Mouse (Mus musculus): ENCODE data around the gene Naxe. TPM values are rescaled to one million over a fixed set of nuclear protein-coding genes. Genes with fewer than 3 reads are reported as not detected.

Naxe gene
- polyA plus RNA-seq, 1 experiment = 61.8 TPM

DNA sequence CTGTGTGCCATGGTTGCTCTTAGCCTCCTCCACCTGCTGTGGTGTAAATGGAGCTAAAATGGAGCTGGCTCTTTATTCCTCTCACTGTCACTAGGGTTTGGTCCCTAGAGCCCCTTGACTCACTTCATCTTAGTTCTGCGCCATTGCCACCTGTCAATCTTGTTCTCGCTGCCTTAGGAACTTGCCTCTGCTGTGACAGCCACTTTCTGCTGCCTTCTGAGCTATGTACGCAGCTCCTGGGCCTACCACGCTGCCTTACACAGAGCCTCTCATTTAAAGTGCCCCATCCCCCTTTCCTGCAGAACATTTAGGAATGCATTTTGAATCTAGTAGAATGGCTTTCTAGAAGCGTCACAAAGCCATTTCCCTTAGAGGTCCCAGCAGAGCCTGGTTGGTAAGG, 35.8 kb upstream of the Naxe start:
- Histone ChIP-seq H3K27ac (ENCODE audit: control insufficient read depth, insufficient read depth, low read depth, low read length) (no peak overlapping the region), H3K4me1 (ENCODE audit: control insufficient read depth, insufficient read depth, low read length) (no peaks in the 10 kb centered on the region), H3K36me3 (ENCODE audit: control insufficient read depth, insufficient read depth, low read length) (no peaks in the 10 kb centered on the region), H3K4me3 (ENCODE audit: control insufficient read depth, low read depth, low read length) (no peak overlapping the region), H3K27me3 (ENCODE audit: control insufficient read depth, insufficient read depth, low read length) (no peaks in the 10 kb centered on the region)
- TF ChIP-seq POLR2A (IDR thresholded peaks at IDR 0.05; ENCODE audit: control insufficient read depth, low read depth, low read length) (no peak), CTCF (IDR thresholded peaks at IDR 0.05; ENCODE audit: control insufficient read depth, insufficient read depth, insufficient replicate concordance, low read depth, low read length) (no peak)

DNA sequence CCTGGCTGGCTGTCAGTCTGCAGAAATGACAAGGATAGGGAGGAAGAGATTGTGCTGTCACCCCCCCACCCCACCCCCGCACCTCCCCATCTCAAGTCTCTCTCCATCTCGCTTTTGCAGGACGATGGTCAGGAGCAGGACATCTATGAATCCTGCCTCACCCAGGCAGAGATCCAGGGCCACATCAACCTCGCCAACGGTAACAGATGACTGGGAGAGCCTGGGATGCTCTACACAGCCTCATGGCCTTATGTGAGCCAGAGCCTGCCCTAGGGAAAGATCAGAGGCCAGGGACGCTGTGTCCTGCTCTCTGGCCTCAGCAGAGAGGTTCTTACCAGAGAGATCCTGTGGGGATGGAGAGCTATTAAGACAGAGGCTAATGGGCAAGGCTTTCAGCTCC, 32.3 kb upstream of the Naxe start:
- TF ChIP-seq POLR2A (IDR thresholded peaks at IDR 0.05; ENCODE audit: control insufficient read depth, low read depth, low read length) (no peak), CTCF (IDR thresholded peaks at IDR 0.05; ENCODE audit: control insufficient read depth, insufficient read depth, insufficient replicate concordance, low read depth, low read length) (no peak)
- H3K4me1 ChIP-seq (ENCODE audit: control insufficient read depth, insufficient read depth, low read length) = no peaks in the 10 kb centered on the region
- no peak overlapping the region for H3K27ac ChIP-seq (ENCODE audit: control insufficient read depth, insufficient read depth, low read depth, low read length)
- H3K27me3 ChIP-seq (ENCODE audit: control insufficient read depth, insufficient read depth, low read length) = no peaks in the 10 kb centered on the region
- no peak overlapping the region for H3K4me3 ChIP-seq (ENCODE audit: control insufficient read depth, low read depth, low read length)
- no peaks in the 10 kb centered on the region for H3K36me3 ChIP-seq (ENCODE audit: control insufficient read depth, insufficient read depth, low read length)

DNA sequence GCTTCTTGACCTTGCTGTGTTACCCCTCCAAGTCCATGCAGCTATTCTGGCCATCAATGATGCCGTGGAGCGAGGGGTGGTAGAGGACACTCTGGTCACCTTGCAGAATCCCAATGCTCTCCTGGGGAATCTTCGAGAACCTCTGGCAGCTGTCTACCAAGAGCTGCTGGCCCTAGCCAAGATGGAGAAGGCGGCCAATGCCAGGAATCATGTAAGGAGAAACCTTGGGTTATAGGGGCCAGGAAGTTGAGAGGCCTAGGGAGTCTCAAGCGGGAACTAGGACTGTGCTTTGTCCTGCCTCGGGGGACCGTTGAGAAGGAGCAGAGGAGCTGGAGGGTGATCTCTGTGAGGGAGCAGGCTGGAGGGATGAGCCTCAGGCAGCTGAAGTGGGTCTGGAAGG, 31.8 kb upstream of the Naxe start:
- no peak overlapping the region for H3K4me3 ChIP-seq (ENCODE audit: control insufficient read depth, low read depth, low read length)
- no peaks in the 10 kb centered on the region for H3K36me3 ChIP-seq (ENCODE audit: control insufficient read depth, insufficient read depth, low read length)
- no peak overlapping the region for H3K27ac ChIP-seq (ENCODE audit: control insufficient read depth, insufficient read depth, low read depth, low read length)
- H3K27me3 ChIP-seq (ENCODE audit: control insufficient read depth, insufficient read depth, low read length) = no peaks in the 10 kb centered on the region
- no peak for TF ChIP-seq POLR2A (IDR thresholded peaks at IDR 0.05; ENCODE audit: control insufficient read depth, low read depth, low read length)
- no peak for TF ChIP-seq CTCF (IDR thresholded peaks at IDR 0.05; ENCODE audit: control insufficient read depth, insufficient read depth, insufficient replicate concordance, low read depth, low read length)
- no peaks in the 10 kb centered on the region for H3K4me1 ChIP-seq (ENCODE audit: control insufficient read depth, insufficient read depth, low read length)

DNA sequence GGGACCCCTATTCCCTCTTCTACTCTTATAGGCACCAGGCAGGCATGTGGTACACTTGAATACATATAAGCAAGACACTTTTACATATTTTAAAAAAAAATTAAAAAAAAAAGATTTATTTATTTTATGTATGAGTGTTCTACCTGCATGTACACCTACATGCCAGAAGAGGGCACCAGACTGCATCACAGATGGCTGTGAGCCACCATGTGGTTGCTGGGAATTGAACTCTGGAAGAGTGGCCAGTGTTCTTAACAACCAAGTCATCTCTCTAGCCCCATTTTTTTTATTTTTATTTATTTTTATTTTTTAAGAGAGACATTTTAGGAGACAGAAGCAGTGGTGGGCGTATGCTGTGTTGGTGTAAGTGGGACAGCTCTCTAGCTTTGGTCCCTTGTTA, 29.4 kb upstream of the Naxe start:
- H3K4me3 ChIP-seq (ENCODE audit: control insufficient read depth, low read depth, low read length) = no peak overlapping the region
- TF ChIP-seq CTCF (IDR thresholded peaks at IDR 0.05; ENCODE audit: control insufficient read depth, insufficient read depth, insufficient replicate concordance, low read depth, low read length) (peak; percentile 38; the same call in 1 of the 2 replicates), POLR2A (IDR thresholded peaks at IDR 0.05; ENCODE audit: control insufficient read depth, low read depth, low read length) (no peak)
- no peaks in the 10 kb centered on the region for H3K36me3 ChIP-seq (ENCODE audit: control insufficient read depth, insufficient read depth, low read length)
- H3K4me1 ChIP-seq (ENCODE audit: control insufficient read depth, insufficient read depth, low read length) = no peaks in the 10 kb centered on the region
- H3K27me3 ChIP-seq (ENCODE audit: control insufficient read depth, insufficient read depth, low read length) = no peaks in the 10 kb centered on the region
- no peak overlapping the region for H3K27ac ChIP-seq (ENCODE audit: control insufficient read depth, insufficient read depth, low read depth, low read length)

DNA sequence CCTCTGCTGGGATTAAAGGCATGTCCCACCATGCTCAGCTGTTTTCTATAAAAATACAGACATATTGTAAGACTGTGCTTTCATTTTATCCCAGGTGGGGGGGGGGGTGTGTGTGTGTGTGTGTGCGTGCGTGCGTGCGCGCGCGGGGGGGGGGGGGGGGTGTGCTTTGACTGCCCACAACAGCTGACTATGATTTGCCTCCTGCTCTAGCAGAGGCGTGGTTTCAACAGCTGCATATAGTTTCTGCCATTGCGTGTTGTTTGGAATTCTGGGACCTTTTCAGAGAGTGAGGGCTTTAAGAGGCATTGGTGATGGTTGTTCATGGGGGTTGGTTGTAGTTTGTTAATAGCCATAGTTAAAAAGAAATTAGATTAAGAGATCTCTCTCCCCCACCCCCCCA, 27.2 kb upstream of the Naxe start:
- Histone ChIP-seq H3K4me1 (ENCODE audit: control insufficient read depth, insufficient read depth, low read length) (peaks cover 10% of the 10 kb centered on the region), H3K27ac (ENCODE audit: control insufficient read depth, insufficient read depth, low read depth, low read length) (no peak overlapping the region), H3K36me3 (ENCODE audit: control insufficient read depth, insufficient read depth, low read length) (no peaks in the 10 kb centered on the region), H3K4me3 (ENCODE audit: control insufficient read depth, low read depth, low read length) (no peak overlapping the region), H3K27me3 (ENCODE audit: control insufficient read depth, insufficient read depth, low read length) (no peaks in the 10 kb centered on the region)
- TF ChIP-seq POLR2A (IDR thresholded peaks at IDR 0.05; ENCODE audit: control insufficient read depth, low read depth, low read length) = no peak
- TF ChIP-seq CTCF (IDR thresholded peaks at IDR 0.05; ENCODE audit: control insufficient read depth, insufficient read depth, insufficient replicate concordance, low read depth, low read length) = no peak

DNA sequence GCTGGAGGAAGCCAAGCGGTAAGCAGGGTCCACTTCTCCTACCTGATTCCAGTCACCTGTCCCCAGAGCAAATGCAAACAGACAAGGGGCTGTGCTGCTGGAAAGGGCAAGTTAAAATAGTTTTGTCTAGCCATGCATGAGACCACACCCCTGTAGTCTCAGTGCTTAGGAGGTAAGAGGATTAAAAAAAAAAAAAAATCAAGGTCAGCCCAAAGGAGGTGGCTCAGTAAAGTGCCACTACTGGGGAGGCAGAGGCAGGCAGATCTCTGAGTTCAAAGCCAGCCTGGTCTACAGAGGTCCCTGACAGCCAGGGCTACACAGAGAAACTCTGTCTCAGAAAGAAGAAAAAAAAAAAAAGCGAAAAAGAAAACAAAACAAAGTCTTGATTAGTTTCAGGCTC, 25.7 kb upstream of the Naxe start:
- no peak for TF ChIP-seq POLR2A (IDR thresholded peaks at IDR 0.05; ENCODE audit: control insufficient read depth, low read depth, low read length)
- TF ChIP-seq CTCF (IDR thresholded peaks at IDR 0.05; ENCODE audit: control insufficient read depth, insufficient read depth, insufficient replicate concordance, low read depth, low read length) = no peak
- H3K4me1 ChIP-seq (ENCODE audit: control insufficient read depth, insufficient read depth, low read length) = peaks cover 10% of the 10 kb centered on the region
- no peaks in the 10 kb centered on the region for H3K27me3 ChIP-seq (ENCODE audit: control insufficient read depth, insufficient read depth, low read length)
- no peaks in the 10 kb centered on the region for H3K36me3 ChIP-seq (ENCODE audit: control insufficient read depth, insufficient read depth, low read length)
- no peak overlapping the region for H3K4me3 ChIP-seq (ENCODE audit: control insufficient read depth, low read depth, low read length)
- no peak overlapping the region for H3K27ac ChIP-seq (ENCODE audit: control insufficient read depth, insufficient read depth, low read depth, low read length)

DNA sequence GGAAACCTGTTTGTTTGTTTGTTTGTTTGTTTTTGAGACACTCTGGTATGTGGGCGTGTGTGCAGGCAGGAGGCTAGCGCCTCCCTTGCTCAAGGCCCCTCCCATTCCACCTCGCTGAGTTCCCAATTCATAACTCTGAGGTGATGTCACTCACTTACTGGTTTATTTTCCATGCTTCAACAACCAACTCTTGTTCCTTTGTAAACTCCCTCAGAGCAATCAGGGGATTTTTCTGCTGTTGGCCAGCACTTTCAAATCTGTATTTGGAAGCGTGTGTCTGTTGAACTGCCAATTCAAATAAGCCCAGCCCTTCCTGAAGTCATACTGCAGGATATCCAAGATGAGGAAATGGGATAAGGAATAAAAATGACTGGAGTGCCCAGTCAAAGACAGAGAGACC, 24.4 kb upstream of the Naxe start:
- no peaks in the 10 kb centered on the region for H3K27me3 ChIP-seq (ENCODE audit: control insufficient read depth, insufficient read depth, low read length)
- peaks cover 10% of the 10 kb centered on the region for H3K4me1 ChIP-seq (ENCODE audit: control insufficient read depth, insufficient read depth, low read length)
- TF ChIP-seq POLR2A (IDR thresholded peaks at IDR 0.05; ENCODE audit: control insufficient read depth, low read depth, low read length) (no peak), CTCF (IDR thresholded peaks at IDR 0.05; ENCODE audit: control insufficient read depth, insufficient read depth, insufficient replicate concordance, low read depth, low read length) (no peak)
- H3K27ac ChIP-seq (ENCODE audit: control insufficient read depth, insufficient read depth, low read depth, low read length) = no peak overlapping the region
- no peak overlapping the region; the same call in 1 of the 2 replicates for H3K4me3 ChIP-seq (ENCODE audit: control insufficient read depth, low read depth, low read length)
- H3K36me3 ChIP-seq (ENCODE audit: control insufficient read depth, insufficient read depth, low read length) = no peaks in the 10 kb centered on the region

DNA sequence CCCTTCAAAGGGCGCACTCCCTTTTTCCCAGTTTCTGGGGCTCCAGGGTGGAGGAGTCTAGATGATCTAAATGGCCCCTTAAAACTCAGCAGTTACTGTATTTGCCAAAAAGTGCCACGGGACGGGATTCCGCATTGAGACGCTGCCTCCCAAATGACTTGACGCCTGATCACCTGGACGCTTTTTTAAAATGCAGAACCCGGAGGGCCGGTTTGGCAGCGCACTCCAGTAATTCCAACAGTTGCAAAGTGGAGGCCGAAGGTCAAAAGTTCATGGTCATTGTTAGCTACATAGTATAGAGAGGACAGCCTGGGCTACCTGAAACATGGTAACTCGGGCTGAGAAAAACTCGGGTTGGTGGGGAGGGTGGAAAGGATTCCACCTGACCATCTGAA, 23.9 kb upstream of the Naxe start:
- no peaks in the 10 kb centered on the region for H3K36me3 ChIP-seq (ENCODE audit: control insufficient read depth, insufficient read depth, low read length)
- peaks cover 10% of the 10 kb centered on the region for H3K4me1 ChIP-seq (ENCODE audit: control insufficient read depth, insufficient read depth, low read length)
- TF ChIP-seq CTCF (IDR thresholded peaks at IDR 0.05; ENCODE audit: control insufficient read depth, insufficient read depth, insufficient replicate concordance, low read depth, low read length) (no peak), POLR2A (IDR thresholded peaks at IDR 0.05; ENCODE audit: control insufficient read depth, low read depth, low read length) (no peak)
- H3K27me3 ChIP-seq (ENCODE audit: control insufficient read depth, insufficient read depth, low read length) = no peaks in the 10 kb centered on the region
- peak overlapping the region; percentile 83 for H3K4me3 ChIP-seq (ENCODE audit: control insufficient read depth, low read depth, low read length)
- no peak overlapping the region for H3K27ac ChIP-seq (ENCODE audit: control insufficient read depth, insufficient read depth, low read depth, low read length)
